Mouse (Mus musculus) adrenal gland, postnatal 10 days (tissue): ENCODE results near the gene Dnmt3a. TPM values are rescaled to one million over a fixed set of nuclear protein-coding genes. Genes with fewer than 3 reads are reported as not detected.

ENCODE experiments used
- DNase-seq: peaks from one replicate; pipeline ENCODE4 v3.0.0; 2021; ENCODE audit warnings: mixed read lengths
- long read RNA-seq, 2 experiments: library from polyadenylated mRNA; stranded (forward); transcript quantifications; one replicate each; pipeline ENCODE4 v2.0.0; 2021
- total RNA-seq, 2 experiments: library from RNA; stranded (reverse); gene quantifications; 2 replicates each; pipeline ENCODE4 v1.2.3; 2021

Dnmt3a gene
- 100 to 1,000 TPM in 1 of 2 experiments, 10 to 100 TPM in 1; 98.7 to 133 TPM for total RNA-seq
- long read RNA-seq, experiment 1, full-length matches to known transcripts = 4 of 38 reads
- long read RNA-seq, experiment 1, partial matches to known transcripts = 5 of 38 reads
- long read RNA-seq, experiment 1, other reads (novel, unspliced or antisense) = 29 of 38 reads
- long read RNA-seq, experiment 2, full-length matches to known transcripts = 2 of 19 reads
- long read RNA-seq, experiment 2, partial matches to known transcripts = 5 of 19 reads
- long read RNA-seq, experiment 2, other reads (novel, unspliced or antisense) = 12 of 19 reads

- DNase-seq = no peak
Measured at GRCm38 (mm10) chr12:3805852-3806251, at the start of gene Dnmt3a. Gene Dnmt3a, plus strand, starts transcription at chr12:3806007.

- no peak for DNase-seq
Measured at GRCm38 (mm10) chr12:3756216-3756615, 49.6 kb upstream of the Dnmt3a start.

GRCm38 (mm10) chr12:3758127-3758526, 47.7 kb upstream of the Dnmt3a start:
- no peak for DNase-seq

- DNase-seq = peak; percentile 66
Measured at GRCm38 (mm10) chr12:3759419-3759818, 46.4 kb upstream of the Dnmt3a start.

GRCm38 (mm10) chr12:3760876-3761590, 44.8 kb upstream of the Dnmt3a start:
- no peak for DNase-seq

GRCm38 (mm10) chr12:3761591-3762295, 44.1 kb upstream of the Dnmt3a start:
- DNase-seq = no peak

- DNase-seq = no peak
Measured at GRCm38 (mm10) chr12:3764191-3764804, 41.5 kb upstream of the Dnmt3a start.

GRCm38 (mm10) chr12:3767360-3767759, 38.4 kb upstream of the Dnmt3a start:
- DNase-seq = no peak

- DNase-seq = no peak
Measured at GRCm38 (mm10) chr12:3768391-3768790, 37.4 kb upstream of the Dnmt3a start.

- DNase-seq = no peak
Measured at GRCm38 (mm10) chr12:3770546-3770945, 35.3 kb upstream of the Dnmt3a start.

- no peak for DNase-seq
Measured at GRCm38 (mm10) chr12:3771080-3771479, 34.7 kb upstream of the Dnmt3a start.

- no peak for DNase-seq
Measured at GRCm38 (mm10) chr12:3773643-3774042, 32.2 kb upstream of the Dnmt3a start.

GRCm38 (mm10) chr12:3776015-3776414, 29.8 kb upstream of the Dnmt3a start:
- DNase-seq = no peak

- DNase-seq = no peak
Measured at GRCm38 (mm10) chr12:3777682-3778081, 28.1 kb upstream of the Dnmt3a start.

GRCm38 (mm10) chr12:3778286-3778685, 27.5 kb upstream of the Dnmt3a start:
- no peak for DNase-seq

- no peak for DNase-seq
Measured at GRCm38 (mm10) chr12:3779639-3780038, 26.2 kb upstream of the Dnmt3a start.

GRCm38 (mm10) chr12:3780405-3780891, 25.4 kb upstream of the Dnmt3a start:
- DNase-seq = peak; percentile 88

GRCm38 (mm10) chr12:3780931-3781471, 24.8 kb upstream of the Dnmt3a start:
- DNase-seq = peak; percentile 47

- peak; percentile 95 for DNase-seq
Measured at GRCm38 (mm10) chr12:3781482-3781881, 24.3 kb upstream of the Dnmt3a start.

GRCm38 (mm10) chr12:3783196-3783825, 22.5 kb upstream of the Dnmt3a start:
- DNase-seq = no peak

- DNase-seq = no peak
Measured at GRCm38 (mm10) chr12:3784258-3784657, 21.5 kb upstream of the Dnmt3a start.

GRCm38 (mm10) chr12:3784729-3785128, 21.1 kb upstream of the Dnmt3a start:
- DNase-seq = no peak
